Comparison of ENCODE assay signal across 28 mouse cellular contexts in genomic region chr1:170353335-170353734, GRCm38 (mm10). TPM values are rescaled to one million over a fixed set of nuclear protein-coding genes. Genes with fewer than 3 reads are reported as not detected.
"Had no signal": no experiment of that assay in that cellular context is flagged by ENCODE, and none has a peak within 500 bp of the region (broad histone marks: within the 10 kb centered on the region; RNA-seq: fewer than 3 reads in every experiment).

No protein-coding gene starts in this region.

- H3K4me3 ChIP-seq: kidney, embryonic 15.5 days; limb, embryonic 12.5 days; limb, embryonic 15.5 days; megakaryocyte, embryonic 14.5 days; midbrain, embryonic 10.5 days; midbrain, embryonic 13.5 days; neural tube, embryonic 13.5 days; stomach, embryonic 15.5 days had no signal

- DNase-seq: kidney, postnatal 10 days; kidney, postnatal 4 days; left cerebral cortex, postnatal 4 days; liver, postnatal 0 days; lung, embryonic 14.5 days; retina, postnatal 1 day; right cerebral cortex, postnatal 25 days; spleen, adult 18-20 months; thymus, postnatal 25 days had no signal

- H3K36me3 ChIP-seq: kidney, embryonic 15.5 days; limb, embryonic 12.5 days; limb, embryonic 15.5 days; midbrain, embryonic 10.5 days; midbrain, embryonic 13.5 days; neural tube, embryonic 13.5 days; stomach, embryonic 15.5 days had no signal

- H3K27ac ChIP-seq: kidney, embryonic 15.5 days; limb, embryonic 12.5 days; limb, embryonic 15.5 days; liver, embryonic 14.5 days; macrophage; midbrain, embryonic 10.5 days; midbrain, embryonic 13.5 days; neural tube, embryonic 13.5 days; stomach, embryonic 15.5 days had no signal

- H3K9me3 ChIP-seq: kidney, embryonic 15.5 days; limb, embryonic 12.5 days; limb, embryonic 15.5 days; megakaryocyte, embryonic 14.5 days; midbrain, embryonic 10.5 days; midbrain, embryonic 13.5 days; neural tube, embryonic 13.5 days; stomach, embryonic 15.5 days had no signal

- ATAC-seq: liver, postnatal 0 days; lung, postnatal 0 days; midbrain, embryonic 13.5 days had no signal

- H3K4me1 ChIP-seq: kidney, embryonic 15.5 days; limb, embryonic 12.5 days; limb, embryonic 15.5 days; midbrain, embryonic 10.5 days; midbrain, embryonic 13.5 days; neural tube, embryonic 13.5 days; stomach, embryonic 15.5 days had no signal

- H3K4me2 ChIP-seq: kidney, embryonic 15.5 days; limb, embryonic 12.5 days; limb, embryonic 15.5 days; liver, embryonic 11.5 days; lung, embryonic 14.5 days; midbrain, embryonic 13.5 days; neural tube, embryonic 13.5 days; stomach, embryonic 15.5 days had no signal

- H3K27me3 ChIP-seq: kidney, embryonic 15.5 days; limb, embryonic 12.5 days; limb, embryonic 15.5 days; megakaryocyte, embryonic 14.5 days; midbrain, embryonic 13.5 days; neural tube, embryonic 13.5 days; stomach, embryonic 15.5 days had no signal

- H3K9ac ChIP-seq: kidney, embryonic 15.5 days; limb, embryonic 12.5 days; limb, embryonic 15.5 days; liver, embryonic 14.5 days; liver, postnatal 0 days; lung, embryonic 14.5 days; midbrain, embryonic 13.5 days; neural tube, embryonic 13.5 days; stomach, embryonic 15.5 days had no signal

RNA-seq across cellular contexts. Expression of gene Spata46, which starts 44.7 kb away (rescaled TPM):
- total RNA-seq: layer of hippocampus, adult 18-20 months; layer of hippocampus, postnatal 14 days; left cerebral cortex, adult 8-10 months; left cerebral cortex, postnatal 14 days; left cerebral cortex, postnatal 4 days; midbrain, postnatal 0 days; neutrophil, adult 5-6 weeks had no signal
- polyA plus RNA-seq: macrophage; thymus, postnatal 0 days had no signal
